Mouse (Mus musculus): ENCODE data around the gene Rpl14.

DNA sequence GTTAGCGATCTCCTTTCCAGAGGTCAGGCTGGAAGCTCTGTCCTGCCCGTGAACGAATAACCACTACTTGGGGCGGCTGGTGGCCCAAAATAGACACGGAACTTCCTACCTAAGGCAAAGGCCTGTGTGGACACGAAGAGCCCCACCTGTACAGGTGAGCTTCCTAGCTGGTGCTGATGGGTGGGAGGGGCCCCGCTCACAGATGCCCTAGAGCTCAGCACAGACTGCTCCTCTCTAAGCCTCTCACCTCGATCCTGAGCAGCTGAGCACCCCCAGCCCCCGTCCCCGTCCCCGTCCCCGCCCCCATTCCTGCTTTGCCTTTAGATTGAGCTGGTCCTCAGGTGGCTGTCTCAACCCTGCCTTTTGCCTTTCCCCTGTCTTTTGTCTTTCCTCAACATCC, 32.7 kb downstream of the Rpl14 start:
- TF ChIP-seq GATA1 (IDR thresholded peaks at IDR 0.05; ENCODE audit: borderline replicate concordance, low read length) = no peak
- TF ChIP-seq FLI1 (IDR thresholded peaks at IDR 0.05; ENCODE audit: low read length) = no peak
